Mouse (Mus musculus) spleen, adult 2 months (tissue): Measurements from ENCODE around the gene Asb18.

Source experiments
- CTCF ChIP-seq: fragments of 200-500 bp; IDR thresholded peaks from 2 replicates; pipeline ENCODE4 v1.5.1; 2011; ENCODE audit warnings: mild to moderate bottlenecking, inconsistent platforms; ENCODE audit not compliant: insufficient read depth, insufficient read length, insufficient replicate concordance; ENCODE audit errors: extremely low read depth
- POLR2A ChIP-seq: fragments of 200-500 bp; IDR thresholded peaks from 2 replicates; pipeline ENCODE4 v1.6.1; 2011; ENCODE audit warnings: low read depth, low read length, inconsistent platforms

DNA sequence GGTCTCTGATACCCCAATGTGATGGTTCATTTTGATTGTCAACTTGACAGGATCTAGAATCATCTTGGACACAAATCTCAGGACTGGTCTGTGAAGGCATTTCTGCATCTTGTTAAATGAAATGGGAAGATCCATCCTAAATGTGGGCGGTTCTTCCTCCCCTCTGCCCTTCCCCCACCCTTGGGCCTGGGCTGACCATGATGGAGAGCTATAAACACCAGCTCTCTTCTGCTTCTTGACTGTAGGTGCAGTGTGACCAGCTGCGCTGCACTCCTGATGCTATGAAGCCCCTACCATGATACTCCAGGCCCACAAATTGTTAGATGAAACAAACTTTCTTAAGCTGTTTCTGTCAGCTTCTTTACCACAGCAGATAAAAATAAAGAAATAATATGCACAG is 51.2 kb downstream of the Asb18 start:
- TF ChIP-seq POLR2A (no peak), CTCF (no peak)
